Mouse (Mus musculus) hindbrain, postnatal 0 days (tissue): ENCODE results near the gene Wdfy3. TPM values are rescaled to one million over a fixed set of nuclear protein-coding genes. Genes with fewer than 3 reads are reported as not detected.

Source experiments
- ATAC-seq: fragments of 200-750 bp; cut with Nextera tagmentation; 2 replicates; pipeline ENCODE4 v1.8.0; 2017; ENCODE audit warnings: mild to moderate bottlenecking, moderate TSS enrichment, moderate library complexity
- DNase-seq: peaks from one replicate; pipeline ENCODE4 v3.0.0-alpha.2; 2015; ENCODE audit warnings: low spot score
- H3K27ac ChIP-seq: fragments of 300-500 bp; sonication (generic); 2 replicates; pipeline ENCODE4 v1.5.1; 2014; ENCODE audit warnings: mild to moderate bottlenecking
- H3K27me3 ChIP-seq: fragments of 300-500 bp; sonication (generic); 2 replicates; pipeline ENCODE4 v1.6.1; 2014; ENCODE audit warnings: low read length, mixed read lengths; ENCODE audit not compliant: insufficient read depth
- H3K36me3 ChIP-seq: fragments of 300-500 bp; sonication (generic); 2 replicates; pipeline ENCODE4 v1.6.1; 2014; ENCODE audit warnings: low read length, mixed read lengths; ENCODE audit not compliant: insufficient read depth
- H3K4me1 ChIP-seq: fragments of 300-500 bp; sonication (generic); 2 replicates; pipeline ENCODE4 v1.6.1; 2014; ENCODE audit warnings: antibody characterized with exemption, low read length, mixed read lengths; ENCODE audit not compliant: insufficient read depth
- H3K4me2 ChIP-seq: fragments of 300-500 bp; sonication (generic); 2 replicates; pipeline ENCODE4 v1.6.1; 2014; ENCODE audit warnings: low read depth, mild to moderate bottlenecking, low read length, moderate library complexity, mixed read lengths
- H3K4me3 ChIP-seq: fragments of 300-500 bp; sonication (generic); 2 replicates; pipeline ENCODE4 v1.5.1; 2014; ENCODE audit warnings: low read length
- H3K9ac ChIP-seq: fragments of 300-500 bp; sonication (generic); replicated peaks from 2 replicates; pipeline ENCODE4 v1.6.1; 2014; ENCODE audit warnings: mild to moderate bottlenecking, low read length, moderate library complexity, mixed read lengths
- H3K9me3 ChIP-seq: fragments of 300-500 bp; sonication (generic); 2 replicates; pipeline ENCODE4 v1.6.1; 2016; ENCODE audit warnings: low read length, mixed read lengths
- CTCF ChIP-seq: IDR thresholded peaks from 2 replicates; pipeline ENCODE4 v1.5.1; 2016; ENCODE audit warnings: antibody characterized with exemption, control low read depth, low read depth
- WGBS: fragments of 180-500 bp; shearing (Covaris S2); extraction: QIAGEN DNeasy Blood & Tissue Kit; methylation state at CpG from one replicate; pipeline ENCODE4 v1.1.7; 2014; 5-methylcytosine and 5-hydroxymethylcytosine counted together
- polyA plus RNA-seq: library from polyadenylated mRNA; unstranded; fragments of >200 nt; fragmentation: Nextera tagmentation; extraction: Ambion mirVana; gene quantifications from 2 replicates; pipeline ENCODE4 v1.2.1, GENCODE M21; 2015
- total RNA-seq: library from RNA; depleted of rRNA; stranded (reverse); fragments of >200 nt; gene quantifications from 2 replicates; pipeline ENCODE4 v1.2.3, GENCODE M21; 2014

The Wdfy3 gene
- total and polyA plus RNA-seq, 2 experiments from 2014 or later: 15.8 to 83.5 TPM

- Histone ChIP-seq H3K4me2 (no peak overlapping the region), H3K4me3 (no peak overlapping the region), H3K4me1 (no peaks in the 10 kb centered on the region), H3K27ac (peak overlapping the region; percentile 4; the same call in 1 of the 2 replicates), H3K9ac (no peak overlapping the region), H3K36me3 (peaks cover 71% of the 10 kb centered on the region), H3K9me3 (no peaks in the 10 kb centered on the region), H3K27me3 (no peaks in the 10 kb centered on the region)
- WGBS: 92% methylated on average over 8 of the region's 8 CpGs
- ATAC-seq: peak; percentile 34; the same call in 1 of the 2 replicates
- no peak for TF ChIP-seq CTCF
- no peak for DNase-seq
These were observed 207.1 kb downstream of the Wdfy3 start for GRCm38 (mm10) chr5:101862651-101863050.

GRCm38 (mm10) chr5:101861786-101862571, 207.7 kb downstream of the Wdfy3 start:
- WGBS: 79% methylated on average over 18 of the region's 18 CpGs
- DNase-seq: no peak
- Histone ChIP-seq H3K4me1 (no peaks in the 10 kb centered on the region), H3K36me3 (peaks cover 72% of the 10 kb centered on the region), H3K27ac (0 out of 2 replicates have a peak overlapping the region, but pooled peaks have one; percentile 4), H3K9ac (no peak overlapping the region), H3K4me3 (no peak overlapping the region), H3K9me3 (no peaks in the 10 kb centered on the region), H3K27me3 (no peaks in the 10 kb centered on the region), H3K4me2 (no peak overlapping the region)
- no peak for TF ChIP-seq CTCF
- peak; percentile 21 for ATAC-seq

- DNase-seq: no peak
- TF ChIP-seq CTCF: no peak
- no peaks in the 10 kb centered on the region for H3K27me3 ChIP-seq
- H3K36me3 ChIP-seq: peaks cover 79% of the 10 kb centered on the region
- H3K4me3 ChIP-seq: no peak overlapping the region
- H3K4me2 ChIP-seq: no peak overlapping the region
- no peaks in the 10 kb centered on the region for H3K9me3 ChIP-seq
- WGBS: 84% methylated on average over 10 of the region's 10 CpGs
- no peak overlapping the region for H3K9ac ChIP-seq
- no peaks in the 10 kb centered on the region for H3K4me1 ChIP-seq
- no peak for ATAC-seq
- H3K27ac ChIP-seq: no peak overlapping the region
These were observed 210.8 kb downstream of the Wdfy3 start for GRCm38 (mm10) chr5:101858891-101859436.

GRCm38 (mm10) chr5:101855475-101855874, 214.2 kb downstream of the Wdfy3 start:
- no peak overlapping the region for H3K4me2 ChIP-seq
- DNase-seq (no peak), ATAC-seq (no peak)
- no peak overlapping the region for H3K9ac ChIP-seq
- no peak overlapping the region for H3K27ac ChIP-seq
- H3K36me3 ChIP-seq: peaks cover 80% of the 10 kb centered on the region
- H3K9me3 ChIP-seq: no peaks in the 10 kb centered on the region
- H3K4me1 ChIP-seq: no peaks in the 10 kb centered on the region
- no peaks in the 10 kb centered on the region for H3K27me3 ChIP-seq
- 97% methylated on average over 16 of the region's 16 CpGs for WGBS
- H3K4me3 ChIP-seq: no peak overlapping the region
- no peak for TF ChIP-seq CTCF

GRCm38 (mm10) chr5:101854667-101855066, 215.1 kb downstream of the Wdfy3 start:
- no peak overlapping the region for H3K27ac ChIP-seq
- peak; percentile 33; the same call in 1 of the 2 replicates for ATAC-seq
- H3K4me1 ChIP-seq: no peaks in the 10 kb centered on the region
- H3K9me3 ChIP-seq: no peaks in the 10 kb centered on the region
- H3K36me3 ChIP-seq: peaks cover 87% of the 10 kb centered on the region
- H3K27me3 ChIP-seq: no peaks in the 10 kb centered on the region
- no peak overlapping the region for H3K4me3 ChIP-seq
- WGBS: 83% methylated on average over 7 of the region's 7 CpGs
- no peak overlapping the region for H3K9ac ChIP-seq
- no peak overlapping the region for H3K4me2 ChIP-seq
- peak; percentile 32 for DNase-seq
- peak; percentile 31 for TF ChIP-seq CTCF

GRCm38 (mm10) chr5:101854100-101854499, 215.6 kb downstream of the Wdfy3 start:
- DNase-seq (no peak), ATAC-seq (no peak)
- Histone ChIP-seq H3K9ac (no peak overlapping the region), H3K4me2 (no peak overlapping the region), H3K4me1 (no peaks in the 10 kb centered on the region), H3K27me3 (no peaks in the 10 kb centered on the region), H3K4me3 (no peak overlapping the region), H3K36me3 (peaks cover 87% of the 10 kb centered on the region), H3K27ac (no peak overlapping the region), H3K9me3 (no peaks in the 10 kb centered on the region)
- no peak for TF ChIP-seq CTCF
- WGBS: 87% methylated on average over 11 of the region's 11 CpGs
